Mouse (Mus musculus) forelimb bud, embryonic 11.5 days (tissue): ENCODE data around the gene Plpp4.

Experiments
- DNase-seq: peaks from one replicate; pipeline ENCODE4 v3.0.0-alpha.2; 2012; ENCODE audit warnings: low read depth, low spot score

Gene Plpp4

GRCm38 (mm10) chr7:129256621-129257373 lies at the start of gene Plpp4:
Gene Plpp4 (plus strand): TSS chr7:129257031.
- DNase-seq: peak; percentile 9

GRCm38 (mm10) chr7:129215926-129216543 lies 40.8 kb upstream of the Plpp4 start:
- DNase-seq: peak; percentile 52

- DNase-seq: no peak
Measured at GRCm38 (mm10) chr7:129216547-129217195, 40.2 kb upstream of the Plpp4 start.

- no peak for DNase-seq
Measured at GRCm38 (mm10) chr7:129220948-129221347, 35.9 kb upstream of the Plpp4 start.

- no peak for DNase-seq
Measured at GRCm38 (mm10) chr7:129221649-129222048, 35.2 kb upstream of the Plpp4 start.

GRCm38 (mm10) chr7:129235410-129235809 lies 21.4 kb upstream of the Plpp4 start:
- peak; percentile 25 for DNase-seq

GRCm38 (mm10) chr7:129235995-129236394 lies 20.8 kb upstream of the Plpp4 start:
- DNase-seq: no peak

- no peak for DNase-seq
Measured at GRCm38 (mm10) chr7:129250981-129251380, 5.8 kb upstream of the Plpp4 start.

GRCm38 (mm10) chr7:129253406-129253805 lies 3.4 kb upstream of the Plpp4 start:
- DNase-seq: no peak

- no peak for DNase-seq
Measured at GRCm38 (mm10) chr7:129254126-129254525, 2.7 kb upstream of the Plpp4 start.

- DNase-seq: no peak
Measured at GRCm38 (mm10) chr7:129255406-129255805, 1.4 kb upstream of the Plpp4 start.

GRCm38 (mm10) chr7:129257374-129258018 lies 665 bp downstream of the Plpp4 start:
- DNase-seq: peak; percentile 4

GRCm38 (mm10) chr7:129258331-129258730 lies 1.5 kb downstream of the Plpp4 start:
- no peak for DNase-seq

- no peak for DNase-seq
Measured at GRCm38 (mm10) chr7:129259195-129259594, 2.4 kb downstream of the Plpp4 start.

GRCm38 (mm10) chr7:129273867-129274266 lies 17.0 kb downstream of the Plpp4 start:
- DNase-seq: no peak

- DNase-seq: no peak
Measured at GRCm38 (mm10) chr7:129274726-129275125, 17.9 kb downstream of the Plpp4 start.

GRCm38 (mm10) chr7:129277751-129278150 lies 20.9 kb downstream of the Plpp4 start:
- no peak for DNase-seq

- no peak for DNase-seq
Measured at GRCm38 (mm10) chr7:129278801-129279200, 22.0 kb downstream of the Plpp4 start.

- DNase-seq: no peak
Measured at GRCm38 (mm10) chr7:129279261-129279660, 22.4 kb downstream of the Plpp4 start.

GRCm38 (mm10) chr7:129281966-129282365 lies 25.1 kb downstream of the Plpp4 start:
- no peak for DNase-seq

GRCm38 (mm10) chr7:129285186-129285868 lies 28.5 kb downstream of the Plpp4 start:
- no peak for DNase-seq

GRCm38 (mm10) chr7:129293211-129293610 lies 36.4 kb downstream of the Plpp4 start:
- no peak for DNase-seq
